Mouse (Mus musculus) heart, postnatal 4 days (tissue): ENCODE results near the gene Cd82. TPM values are rescaled to one million over a fixed set of nuclear protein-coding genes. Genes with fewer than 3 reads are reported as not detected.
A peak's percentile ranks its signal among the peaks of the same experiment; 100 is the strongest.

ENCODE experiments used
- DNase-seq: peaks from one replicate; pipeline ENCODE4 v3.0.0; 2021
- total RNA-seq, 2 experiments: library from RNA; stranded (reverse); gene quantifications; 2 replicates each; pipeline ENCODE4 v1.2.3; 2021

The Cd82 gene
- total RNA-seq, 2 experiments from 2014 or later: 18.4 to 19.7 TPM

- peak; percentile 97 for DNase-seq
Observed at GRCm38 (mm10) chr2:93461869-93462714, 848 bp downstream of the Cd82 start.

GRCm38 (mm10) chr2:93460786-93461469, 2.0 kb downstream of the Cd82 start:
- DNase-seq: no peak

- DNase-seq: no peak
Observed at GRCm38 (mm10) chr2:93459208-93459920, 3.6 kb downstream of the Cd82 start.

- peak; percentile 66 for DNase-seq
Observed at GRCm38 (mm10) chr2:93458332-93459207, 4.4 kb downstream of the Cd82 start.

GRCm38 (mm10) chr2:93457426-93458130, 5.4 kb downstream of the Cd82 start:
- peak; percentile 76 for DNase-seq

- no peak for DNase-seq
Observed at GRCm38 (mm10) chr2:93456140-93456539, 6.8 kb downstream of the Cd82 start.

GRCm38 (mm10) chr2:93454817-93455591, 7.9 kb downstream of the Cd82 start:
- peak; percentile 75 for DNase-seq

GRCm38 (mm10) chr2:93454334-93454733, 8.6 kb downstream of the Cd82 start:
- DNase-seq: no peak

- no peak for DNase-seq
Observed at GRCm38 (mm10) chr2:93453046-93453445, 9.9 kb downstream of the Cd82 start.

- no peak for DNase-seq
Observed at GRCm38 (mm10) chr2:93452506-93452905, 10.4 kb downstream of the Cd82 start.

GRCm38 (mm10) chr2:93452057-93452456, 10.9 kb downstream of the Cd82 start:
- DNase-seq: no peak

GRCm38 (mm10) chr2:93451219-93451938, 11.6 kb downstream of the Cd82 start:
- no peak for DNase-seq

GRCm38 (mm10) chr2:93450695-93451094, 12.2 kb downstream of the Cd82 start:
- DNase-seq: no peak

GRCm38 (mm10) chr2:93449657-93450056, 13.3 kb downstream of the Cd82 start:
- no peak for DNase-seq

- no peak for DNase-seq
Observed at GRCm38 (mm10) chr2:93448774-93449173, 14.2 kb downstream of the Cd82 start.

- no peak for DNase-seq
Observed at GRCm38 (mm10) chr2:93447500-93448249, 15.3 kb downstream of the Cd82 start.

- no peak for DNase-seq
Observed at GRCm38 (mm10) chr2:93446606-93447353, 16.2 kb downstream of the Cd82 start.

- no peak for DNase-seq
Observed at GRCm38 (mm10) chr2:93445237-93445651, 17.7 kb downstream of the Cd82 start.
